Mouse (Mus musculus): Measurements from ENCODE around the gene Tac4. TPM values are rescaled to one million over a fixed set of nuclear protein-coding genes. Genes with fewer than 3 reads are reported as not detected.

Gene Tac4
- total and polyA plus RNA-seq, 2 experiments from 2014 or later = not detected

- under 1% methylated on average over 37 of the region's 37 CpGs for WGBS
- ATAC-seq (peak; percentile 94), DNase-seq (ENCODE audit: low spot score) (peak; percentile 98)
- Histone ChIP-seq H3K27ac (peak overlapping the region; percentile 96), H3K9ac (replicated peaks; ENCODE audit: low read length) (peak overlapping the region; percentile 89), H3K9me3 (ENCODE audit: low read length) (no peaks in the 10 kb centered on the region), H3K27me3 (ENCODE audit: insufficient read depth, low read length) (no peaks in the 10 kb centered on the region), H3K36me3 (ENCODE audit: insufficient read depth, low read length) (no peaks in the 10 kb centered on the region; the same call in 1 of the 2 replicates), H3K4me3 (ENCODE audit: low read length) (peak overlapping the region; percentile 78), H3K4me2 (ENCODE audit: low read depth, low read length) (peak overlapping the region; percentile 73), H3K4me1 (ENCODE audit: insufficient read depth, low read length) (peaks cover 4% of the 10 kb centered on the region; the same call in 1 of the 2 replicates)
- no peak for TF ChIP-seq CTCF (IDR thresholded peaks at IDR 0.05; ENCODE audit: low read depth)
Observed at GRCm38 (mm10) chr11:95309510-95310006, 48.2 kb downstream of the Tac4 start.

GRCm38 (mm10) chr11:95310007-95310647 lies 48.8 kb downstream of the Tac4 start, which contains the start of gene Kat7:
TSS of gene Kat7 (minus strand) at chr11:95310246.
- DNase-seq (ENCODE audit: low spot score) = peak; percentile 99
- under 1% methylated on average over 40 of the region's 42 CpGs for WGBS
- Histone ChIP-seq H3K36me3 (ENCODE audit: insufficient read depth, low read length) (no peaks in the 10 kb centered on the region; the same call in 1 of the 2 replicates), H3K27ac (peak within 1 kb of the TSS; percentile 96), H3K4me3 (ENCODE audit: low read length) (peak within 1 kb of the TSS; percentile 78), H3K27me3 (ENCODE audit: insufficient read depth, low read length) (no peaks in the 10 kb centered on the region), H3K9ac (replicated peaks; ENCODE audit: low read length) (peak within 1 kb of the TSS; percentile 89), H3K9me3 (ENCODE audit: low read length) (no peaks in the 10 kb centered on the region), H3K4me2 (ENCODE audit: low read depth, low read length) (peak within 1 kb of the TSS; percentile 80), H3K4me1 (ENCODE audit: insufficient read depth, low read length) (peaks cover 4% of the 10 kb centered on the region; the same call in 1 of the 2 replicates)
- peak; percentile 93 for ATAC-seq
- TF ChIP-seq CTCF (IDR thresholded peaks at IDR 0.05; ENCODE audit: low read depth) = no peak

GRCm38 (mm10) chr11:95310648-95311424 lies 49.5 kb downstream of the Tac4 start:
- TF ChIP-seq CTCF (IDR thresholded peaks at IDR 0.05; ENCODE audit: low read depth) = no peak

GRCm38 (mm10) chr11:95311425-95311807 lies 50.1 kb downstream of the Tac4 start:
- DNase-seq (ENCODE audit: low spot score) (no peak), ATAC-seq (no peak)
- peaks cover 4% of the 10 kb centered on the region; the same call in 1 of the 2 replicates for H3K4me1 ChIP-seq (ENCODE audit: insufficient read depth, low read length)
- H3K27ac ChIP-seq = peak overlapping the region; percentile 82; the same call in 1 of the 2 replicates
- H3K36me3 ChIP-seq (ENCODE audit: insufficient read depth, low read length) = no peaks in the 10 kb centered on the region
- TF ChIP-seq CTCF (IDR thresholded peaks at IDR 0.05; ENCODE audit: low read depth) = no peak
- no peaks in the 10 kb centered on the region for H3K27me3 ChIP-seq (ENCODE audit: insufficient read depth, low read length)
- H3K4me3 ChIP-seq (ENCODE audit: low read length) = peak overlapping the region; percentile 78; the same call in 1 of the 2 replicates
- H3K9me3 ChIP-seq (ENCODE audit: low read length) = no peaks in the 10 kb centered on the region
- peak overlapping the region; percentile 80 for H3K4me2 ChIP-seq (ENCODE audit: low read depth, low read length)
- H3K9ac ChIP-seq (replicated peaks; ENCODE audit: low read length) = no peak overlapping the region; the same call in 1 of the 2 replicates
- WGBS = 21% methylated on average over 5 of the region's 5 CpGs

More at GRCm38 (mm10) chr11:95310648-95311424, 49.5 kb downstream of the Tac4 start:
- no peak for ATAC-seq
- H3K27me3 ChIP-seq (ENCODE audit: insufficient read depth, low read length) = no peaks in the 10 kb centered on the region
- no peaks in the 10 kb centered on the region for H3K9me3 ChIP-seq (ENCODE audit: low read length)
- WGBS = 4% methylated on average over 17 of the region's 17 CpGs
- H3K9ac ChIP-seq (replicated peaks; ENCODE audit: low read length) = peak overlapping the region; percentile 56
- H3K36me3 ChIP-seq (ENCODE audit: insufficient read depth, low read length) = no peaks in the 10 kb centered on the region
- peak overlapping the region; percentile 80 for H3K4me2 ChIP-seq (ENCODE audit: low read depth, low read length)
- peak overlapping the region; percentile 78 for H3K4me3 ChIP-seq (ENCODE audit: low read length)
- H3K27ac ChIP-seq = peak overlapping the region; percentile 82
- H3K4me1 ChIP-seq (ENCODE audit: insufficient read depth, low read length) = peaks cover 4% of the 10 kb centered on the region; the same call in 1 of the 2 replicates
- DNase-seq (ENCODE audit: low spot score) = peak; percentile 7

- no peak overlapping the region for H3K4me3 ChIP-seq (ENCODE audit: low read length)
- no peaks in the 10 kb centered on the region for H3K36me3 ChIP-seq (ENCODE audit: insufficient read depth, low read length)
- ATAC-seq (no peak), DNase-seq (ENCODE audit: low spot score) (peak; percentile 28)
- no peaks in the 10 kb centered on the region for H3K27me3 ChIP-seq (ENCODE audit: insufficient read depth, low read length)
- no peak for TF ChIP-seq CTCF (IDR thresholded peaks at IDR 0.05; ENCODE audit: low read depth)
- H3K27ac ChIP-seq = no peak overlapping the region
- H3K4me2 ChIP-seq (ENCODE audit: low read depth, low read length) = no peak overlapping the region
- H3K9me3 ChIP-seq (ENCODE audit: low read length) = no peaks in the 10 kb centered on the region
- 62% methylated on average over 7 of the region's 7 CpGs for WGBS
- H3K9ac ChIP-seq (replicated peaks; ENCODE audit: low read length) = no peak overlapping the region
- peaks cover 4% of the 10 kb centered on the region; the same call in 1 of the 2 replicates for H3K4me1 ChIP-seq (ENCODE audit: insufficient read depth, low read length)
Observed at GRCm38 (mm10) chr11:95315215-95315955, 54.1 kb downstream of the Tac4 start.

GRCm38 (mm10) chr11:95318116-95318515 lies 56.8 kb downstream of the Tac4 start:
- no peak for DNase-seq (ENCODE audit: low spot score)
- no peak for ATAC-seq
- Histone ChIP-seq H3K9me3 (ENCODE audit: low read length) (no peaks in the 10 kb centered on the region), H3K4me1 (ENCODE audit: insufficient read depth, low read length) (no peaks in the 10 kb centered on the region), H3K4me2 (ENCODE audit: low read depth, low read length) (no peak overlapping the region), H3K9ac (replicated peaks; ENCODE audit: low read length) (no peak overlapping the region), H3K27ac (no peak overlapping the region), H3K27me3 (ENCODE audit: insufficient read depth, low read length) (no peaks in the 10 kb centered on the region), H3K36me3 (ENCODE audit: insufficient read depth, low read length) (no peaks in the 10 kb centered on the region), H3K4me3 (ENCODE audit: low read length) (no peak overlapping the region)
- 92% methylated on average over 9 of the region's 9 CpGs for WGBS
- no peak for TF ChIP-seq CTCF (IDR thresholded peaks at IDR 0.05; ENCODE audit: low read depth)

Other genes with a start within 250 kb of the Tac4 start
- 25.0 and 32.0 TPM in 2 replicates for gene Pdk2, start 220.2 kb upstream of the Tac4 start, total RNA-seq (2014; rRNA removed)
- gene Pdk2, start 220.2 kb upstream of the Tac4 start, polyA plus RNA-seq (2015; fragmentation: Nextera tagmentation; extraction: Ambion mirVana) = 46.8 and 49.0 TPM in 2 replicates
- gene Itga3, start 184.7 kb upstream of the Tac4 start, total RNA-seq (2014; rRNA removed) = 55.4 and 68.8 TPM in 2 replicates
- 13.2 and 14.4 TPM in 2 replicates for gene Itga3, start 184.7 kb upstream of the Tac4 start, polyA plus RNA-seq (2015; fragmentation: Nextera tagmentation; extraction: Ambion mirVana)
- gene Dlx3, start 141.4 kb upstream of the Tac4 start, total RNA-seq (2014; rRNA removed) = 0.18 and 0.37 TPM in 2 replicates
- gene Dlx3, start 141.4 kb upstream of the Tac4 start, polyA plus RNA-seq (2015; fragmentation: Nextera tagmentation; extraction: Ambion mirVana) = 0.23 and 0.28 TPM in 2 replicates
- 0.52 and 0.68 TPM in 2 replicates for gene Dlx4, start 115.3 kb upstream of the Tac4 start, total RNA-seq (2014; rRNA removed)
- gene Dlx4, start 115.3 kb upstream of the Tac4 start, polyA plus RNA-seq (2015; fragmentation: Nextera tagmentation; extraction: Ambion mirVana) = 0.29 and 0.43 TPM in 2 replicates
- gene Kat7, start 48.7 kb downstream of the Tac4 start, total RNA-seq (2014; rRNA removed) = 64.4 and 69.0 TPM in 2 replicates
- gene Kat7, start 48.7 kb downstream of the Tac4 start, polyA plus RNA-seq (2015; fragmentation: Nextera tagmentation; extraction: Ambion mirVana) = 59.0 and 66.6 TPM in 2 replicates
- gene Fam117a, start 75.5 kb downstream of the Tac4 start, total RNA-seq (2014; rRNA removed) = 5.6 and 10.7 TPM in 2 replicates
- 1.9 and 2.8 TPM in 2 replicates for gene Fam117a, start 75.5 kb downstream of the Tac4 start, polyA plus RNA-seq (2015; fragmentation: Nextera tagmentation; extraction: Ambion mirVana)
- gene Slc35b1, start 123.2 kb downstream of the Tac4 start, total RNA-seq (2014; rRNA removed) = 107 and 109 TPM in 2 replicates
- gene Slc35b1, start 123.2 kb downstream of the Tac4 start, polyA plus RNA-seq (2015; fragmentation: Nextera tagmentation; extraction: Ambion mirVana) = 158 and 159 TPM in 2 replicates
- 49.8 and 51.1 TPM in 2 replicates for gene Spop, start 152.6 kb downstream of the Tac4 start, total RNA-seq (2014; rRNA removed)
- gene Spop, start 152.6 kb downstream of the Tac4 start, polyA plus RNA-seq (2015; fragmentation: Nextera tagmentation; extraction: Ambion mirVana) = 210 and 212 TPM in 2 replicates

Data from hindbrain, postnatal 0 days (tissue).